Mouse (Mus musculus) C2C12 (cell line): ENCODE measurements around the gene Hip1r. TPM values are rescaled to one million over a fixed set of nuclear protein-coding genes. Genes with fewer than 3 reads are reported as not detected.

Experiments
- H3K27me3 ChIP-seq: one replicate; pipeline ENCODE4 v1.6.1; 2011; ENCODE audit not compliant: control insufficient read depth, insufficient read depth, insufficient read length
- H3K36me3 ChIP-seq: one replicate; pipeline ENCODE4 v1.6.1; 2011; ENCODE audit not compliant: control insufficient read depth, insufficient read depth
- H3K4me3 ChIP-seq: one replicate; pipeline ENCODE4 v1.5.1; 2011; ENCODE audit warnings: mild to moderate bottlenecking, control low read depth; ENCODE audit not compliant: poor library complexity, insufficient read depth, severe bottlenecking
- H3K79me2 ChIP-seq: one replicate; pipeline ENCODE4 v1.6.1; 2011; ENCODE audit not compliant: control insufficient read depth, insufficient read depth
- H3K79me3 ChIP-seq: one replicate; pipeline ENCODE4 v1.6.1; 2011; ENCODE audit warnings: low read depth, control low read depth
- H3ac ChIP-seq: one replicate; pipeline ENCODE3; 2011; ENCODE audit warnings: low read depth; ENCODE audit not compliant: control insufficient read depth, insufficient read length
- CEBPB ChIP-seq: IDR thresholded peaks from one replicate; pipeline ENCODE4 v1.6.1; 2011; ENCODE audit warnings: low read depth, mild to moderate bottlenecking, control low read depth, moderate library complexity
- CTCF ChIP-seq: IDR thresholded peaks from one replicate; pipeline ENCODE4 v1.5.1; 2011; ENCODE audit not compliant: control insufficient read depth, insufficient read depth, insufficient read length
- FOSL1 ChIP-seq: IDR thresholded peaks from one replicate; pipeline ENCODE4 v1.8.0; 2011; ENCODE audit warnings: mild to moderate bottlenecking, low read length; ENCODE audit not compliant: poor library complexity, insufficient read depth, severe bottlenecking
- MAX ChIP-seq: IDR thresholded peaks from one replicate; pipeline ENCODE4 v1.6.1; 2011; ENCODE audit warnings: mild to moderate bottlenecking, control low read depth
- MYOD1 ChIP-seq: IDR thresholded peaks from one replicate; pipeline ENCODE4 v1.6.1; 2011; ENCODE audit warnings: low read depth; ENCODE audit not compliant: control insufficient read depth, insufficient read length
- MYOG ChIP-seq: IDR thresholded peaks from one replicate; pipeline ENCODE4 v1.6.1; 2011; ENCODE audit not compliant: control insufficient read depth, insufficient read length; ENCODE audit errors: extremely low read depth
- USF1 ChIP-seq: IDR thresholded peaks from one replicate; pipeline ENCODE4 v1.6.1; 2011; ENCODE audit warnings: low read depth, mild to moderate bottlenecking, control low read depth, moderate library complexity
- polyA plus RNA-seq: library from polyadenylated mRNA; unstranded; fragments of >200 nt; fragmentation: generic; extraction: Trizol; gene quantifications from one replicate; pipeline ENCODE4 v1.2.1, GENCODE M21; 2012; ENCODE audit warnings: missing spikeins

Hip1r gene
- polyA plus RNA-seq, 1 experiment, result 24.3 TPM

- Histone ChIP-seq H3K27me3 (no peaks in the 10 kb centered on the region), H3ac (no peak overlapping the region), H3K79me2 (peaks cover 27% of the 10 kb centered on the region), H3K4me3 (no peak overlapping the region), H3K79me3 (peaks cover 25% of the 10 kb centered on the region), H3K36me3 (no peaks in the 10 kb centered on the region)
- no peak for TF ChIP-seq USF1
- no peak for TF ChIP-seq CEBPB
- TF ChIP-seq FOSL1, result no peak
- TF ChIP-seq CTCF, result no peak
- TF ChIP-seq MAX, result no peak
- no peak for TF ChIP-seq MYOG
- TF ChIP-seq MYOD1, result no peak
Measured at GRCm38 (mm10) chr5:124034471-124034870, 61.0 kb downstream of the Hip1r start.

GRCm38 (mm10) chr5:124035406-124035805 is 62.0 kb downstream of the Hip1r start:
- Histone ChIP-seq H3K36me3 (no peaks in the 10 kb centered on the region), H3K27me3 (no peaks in the 10 kb centered on the region), H3K79me3 (peaks cover 16% of the 10 kb centered on the region), H3K79me2 (peaks cover 18% of the 10 kb centered on the region), H3ac (no peak overlapping the region), H3K4me3 (no peak overlapping the region)
- TF ChIP-seq USF1 (no peak), CEBPB (no peak), CTCF (no peak), MAX (no peak), FOSL1 (no peak), MYOG (no peak), MYOD1 (no peak)

GRCm38 (mm10) chr5:124035806-124036205 is 62.4 kb downstream of the Hip1r start:
- TF ChIP-seq MYOG (no peak), CEBPB (no peak), MYOD1 (no peak), USF1 (no peak), MAX (no peak), CTCF (no peak), FOSL1 (no peak)
- no peak overlapping the region for H3ac ChIP-seq
- H3K79me2 ChIP-seq, result peaks cover 14% of the 10 kb centered on the region
- H3K79me3 ChIP-seq, result peaks cover 12% of the 10 kb centered on the region
- no peak overlapping the region for H3K4me3 ChIP-seq
- no peaks in the 10 kb centered on the region for H3K27me3 ChIP-seq
- H3K36me3 ChIP-seq, result no peaks in the 10 kb centered on the region

- peaks cover 9% of the 10 kb centered on the region for H3K79me2 ChIP-seq
- no peaks in the 10 kb centered on the region for H3K27me3 ChIP-seq
- H3K4me3 ChIP-seq, result no peak overlapping the region
- no peaks in the 10 kb centered on the region for H3K36me3 ChIP-seq
- no peak overlapping the region for H3ac ChIP-seq
- no peak for TF ChIP-seq CTCF
- no peak for TF ChIP-seq MYOD1
- no peak for TF ChIP-seq FOSL1
- no peak for TF ChIP-seq MAX
- TF ChIP-seq MYOG, result no peak
- no peak for TF ChIP-seq CEBPB
- TF ChIP-seq USF1, result no peak
- H3K79me3 ChIP-seq, result peaks cover 7% of the 10 kb centered on the region
Measured at GRCm38 (mm10) chr5:124036341-124036740, 62.9 kb downstream of the Hip1r start.

GRCm38 (mm10) chr5:124036836-124037235 is 63.4 kb downstream of the Hip1r start:
- H3K4me3 ChIP-seq, result no peak overlapping the region

GRCm38 (mm10) chr5:124039602-124040001 is 66.2 kb downstream of the Hip1r start:
- TF ChIP-seq CTCF, result no peak
- TF ChIP-seq USF1, result no peak
- TF ChIP-seq FOSL1, result no peak
- no peak for TF ChIP-seq CEBPB
- TF ChIP-seq MYOD1, result no peak
- TF ChIP-seq MYOG, result no peak
- TF ChIP-seq MAX, result no peak
- H3K4me3 ChIP-seq, result no peak overlapping the region
- H3K27me3 ChIP-seq, result no peaks in the 10 kb centered on the region
- no peaks in the 10 kb centered on the region for H3K79me3 ChIP-seq
- no peaks in the 10 kb centered on the region for H3K79me2 ChIP-seq
- H3ac ChIP-seq, result no peak overlapping the region
- no peaks in the 10 kb centered on the region for H3K36me3 ChIP-seq

More at GRCm38 (mm10) chr5:124036836-124037235, 63.4 kb downstream of the Hip1r start:
- peaks cover 4% of the 10 kb centered on the region for H3K79me2 ChIP-seq
- peaks cover 2% of the 10 kb centered on the region for H3K79me3 ChIP-seq
- H3K36me3 ChIP-seq, result no peaks in the 10 kb centered on the region
- TF ChIP-seq MAX, result no peak
- no peak for TF ChIP-seq MYOD1
- TF ChIP-seq FOSL1, result no peak
- no peak for TF ChIP-seq MYOG
- no peak for TF ChIP-seq USF1
- TF ChIP-seq CEBPB, result no peak
- TF ChIP-seq CTCF, result no peak
- H3ac ChIP-seq, result no peak overlapping the region
- H3K27me3 ChIP-seq, result no peaks in the 10 kb centered on the region
